Mouse (Mus musculus): ENCODE measurements around the gene Adcy7. TPM values are rescaled to one million over a fixed set of nuclear protein-coding genes. Genes with fewer than 3 reads are reported as not detected.

Gene Adcy7
- polyA plus RNA-seq, 1 experiment from 2014 or later = 2.9 TPM

DNA sequence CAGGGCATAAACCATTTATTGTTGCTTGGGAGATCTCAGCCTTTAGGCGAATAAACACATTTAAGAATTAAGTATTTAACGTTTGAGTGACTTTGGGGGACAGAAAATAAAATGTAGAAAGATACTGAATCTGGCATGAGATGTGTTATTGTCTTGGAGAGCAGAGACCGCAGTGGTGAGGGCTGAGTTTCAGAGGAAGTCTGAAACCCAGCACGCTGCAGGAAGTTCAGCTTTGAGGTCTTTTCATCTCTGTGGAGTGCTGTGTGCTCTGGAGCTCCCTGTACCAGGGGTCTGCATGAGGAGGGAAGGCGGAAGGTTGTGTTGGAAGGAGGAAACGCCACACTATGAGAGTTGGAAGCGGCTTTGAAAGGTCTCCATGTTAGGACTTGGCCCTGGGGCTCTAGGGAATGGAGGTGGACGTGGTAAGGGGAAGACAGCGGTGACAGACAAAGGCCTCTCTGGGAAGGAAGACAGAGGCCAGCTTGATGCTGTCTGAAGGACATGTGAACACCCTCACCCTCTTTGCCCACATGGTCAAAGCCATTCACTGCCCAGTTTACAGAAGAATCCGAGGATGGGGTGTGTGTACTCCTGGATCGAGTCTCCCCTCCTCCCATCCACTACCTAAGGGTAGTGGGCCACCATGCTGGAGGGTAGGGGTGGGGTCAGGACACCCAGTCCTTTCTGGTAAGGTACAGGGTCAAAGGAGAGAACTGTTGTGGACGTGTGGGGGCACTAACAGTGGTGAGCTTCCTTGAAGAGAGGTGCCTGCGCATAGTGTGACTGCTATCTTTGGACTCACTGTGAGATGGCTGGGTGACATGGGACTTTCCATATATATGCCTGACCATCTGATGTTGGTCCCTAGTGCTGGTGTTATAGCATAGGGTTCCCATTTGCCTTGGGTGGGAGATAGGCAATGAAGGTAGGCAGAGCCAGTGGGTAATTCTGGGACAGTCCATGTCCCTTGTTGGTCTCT, 18.4 kb downstream of the Adcy7 start:
- 88% methylated on average over 13 of the region's 13 CpGs for WGBS
- no peak overlapping the region for H3K27ac ChIP-seq (replicated peaks)
- H3K4me1 ChIP-seq = peaks cover 2% of the 10 kb centered on the region; the same call in 1 of the 2 replicates
- H3K4me3 ChIP-seq = no peak overlapping the region
- no peaks in the 10 kb centered on the region for H3K27me3 ChIP-seq
- H3K4me2 ChIP-seq (replicated peaks) = no peak overlapping the region
- ATAC-seq (ENCODE audit: low FRiP score, low read depth) = no peak
- H3K36me3 ChIP-seq = no peaks in the 10 kb centered on the region
- no peaks in the 10 kb centered on the region for H3K9me3 ChIP-seq
- H3K9ac ChIP-seq (replicated peaks) = no peak overlapping the region

DNA sequence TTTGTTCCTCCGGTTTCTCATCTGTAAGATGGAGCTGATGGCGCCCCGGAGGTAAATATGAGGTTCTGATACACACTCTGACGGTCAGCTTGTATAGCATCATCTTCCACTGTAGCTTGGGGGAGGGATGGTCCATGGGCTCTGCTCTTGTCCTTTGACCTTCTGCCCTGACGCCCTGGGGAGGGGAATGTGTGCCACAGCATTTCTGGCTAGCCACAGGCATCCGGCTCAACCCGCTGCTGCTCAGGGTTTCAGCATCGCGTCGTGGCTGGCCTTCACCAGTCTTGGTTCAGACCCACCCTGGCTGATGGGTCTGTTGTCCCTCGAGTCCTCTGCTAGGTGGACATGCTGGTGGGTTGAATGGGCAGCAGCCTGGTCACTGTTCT, 19.1 kb downstream of the Adcy7 start:
- ATAC-seq (ENCODE audit: low FRiP score, low read depth) = no peak
- Histone ChIP-seq H3K4me1 (peaks cover 2% of the 10 kb centered on the region; the same call in 1 of the 2 replicates), H3K27ac (replicated peaks) (no peak overlapping the region), H3K9me3 (no peaks in the 10 kb centered on the region), H3K4me3 (no peak overlapping the region), H3K36me3 (no peaks in the 10 kb centered on the region), H3K27me3 (no peaks in the 10 kb centered on the region), H3K4me2 (replicated peaks) (no peak overlapping the region), H3K9ac (replicated peaks) (no peak overlapping the region)
- WGBS = 87% methylated on average over 11 of the region's 11 CpGs

DNA sequence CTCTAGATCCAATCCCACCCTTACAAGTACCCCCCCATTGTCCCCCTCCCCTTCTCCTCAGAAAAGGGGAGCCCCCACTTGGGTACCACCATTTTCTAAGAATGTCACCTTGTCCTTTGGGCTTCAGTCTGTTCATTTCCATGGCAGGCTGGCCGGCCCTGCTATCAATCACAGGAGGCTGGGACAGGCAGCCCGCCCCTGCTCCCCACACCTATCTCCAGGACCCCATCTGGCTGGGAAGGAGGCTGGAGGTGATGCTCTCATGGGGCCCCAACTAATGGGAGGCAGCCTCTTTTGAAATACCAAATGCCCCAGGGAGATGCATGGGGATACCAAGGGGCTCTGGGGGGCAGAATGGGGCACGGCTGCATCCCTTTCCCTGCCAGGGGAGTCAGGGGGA, 20.7 kb downstream of the Adcy7 start:
- 94% methylated on average over 3 of the region's 3 CpGs for WGBS
- H3K27ac ChIP-seq (replicated peaks) = no peak overlapping the region
- no peak overlapping the region for H3K4me2 ChIP-seq (replicated peaks)
- peaks cover 2% of the 10 kb centered on the region; the same call in 1 of the 2 replicates for H3K4me1 ChIP-seq
- H3K9ac ChIP-seq (replicated peaks) = no peak overlapping the region
- H3K9me3 ChIP-seq = no peaks in the 10 kb centered on the region
- no peaks in the 10 kb centered on the region for H3K36me3 ChIP-seq
- no peak for ATAC-seq (ENCODE audit: low FRiP score, low read depth)
- no peak overlapping the region for H3K4me3 ChIP-seq
- no peaks in the 10 kb centered on the region for H3K27me3 ChIP-seq

DNA sequence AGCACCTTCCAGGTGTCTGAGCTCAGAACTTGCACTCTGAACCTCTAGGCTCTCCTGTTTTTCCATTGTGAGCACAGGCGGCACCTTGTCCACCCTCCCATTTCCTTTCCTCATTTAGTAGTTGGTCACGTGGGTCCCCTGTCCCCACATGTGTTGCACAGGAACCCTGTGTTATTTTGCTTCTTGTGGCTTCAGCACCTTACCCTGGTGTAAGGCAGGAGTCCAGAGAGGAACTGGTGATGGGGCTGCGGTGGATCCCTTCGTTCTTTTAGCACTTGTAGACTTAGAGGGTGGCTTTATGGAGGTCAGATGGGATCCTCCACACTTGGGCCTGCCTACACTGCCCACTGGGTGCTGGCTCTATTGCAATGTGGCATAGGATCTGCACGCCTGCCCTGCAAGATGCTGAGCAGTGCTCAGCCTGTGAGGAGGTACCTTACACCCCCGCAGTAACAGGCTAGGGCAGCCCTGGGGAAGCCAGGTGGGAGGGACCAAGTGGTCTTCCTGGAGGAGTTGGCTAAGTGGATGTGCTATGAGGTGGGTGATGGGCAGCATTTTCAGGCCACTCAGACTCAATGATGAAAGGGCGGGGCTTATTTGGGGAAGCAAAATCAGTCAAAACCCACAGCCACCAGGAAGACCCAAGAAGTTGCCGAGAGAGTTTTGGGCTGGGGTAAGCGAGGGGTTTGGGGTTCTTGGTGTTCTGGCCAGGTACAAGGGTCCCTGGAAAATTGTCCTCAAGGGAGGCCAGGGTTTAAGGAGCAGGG, 21.6 kb downstream of the Adcy7 start:
- Histone ChIP-seq H3K9ac (replicated peaks) (no peak overlapping the region), H3K36me3 (no peaks in the 10 kb centered on the region), H3K4me1 (peaks cover 2% of the 10 kb centered on the region; the same call in 1 of the 2 replicates), H3K27me3 (no peaks in the 10 kb centered on the region), H3K9me3 (no peaks in the 10 kb centered on the region), H3K27ac (replicated peaks) (no peak overlapping the region), H3K4me3 (no peak overlapping the region), H3K4me2 (replicated peaks) (no peak overlapping the region)
- ATAC-seq (ENCODE audit: low FRiP score, low read depth) = no peak
- 90% methylated on average over 9 of the region's 9 CpGs for WGBS

DNA sequence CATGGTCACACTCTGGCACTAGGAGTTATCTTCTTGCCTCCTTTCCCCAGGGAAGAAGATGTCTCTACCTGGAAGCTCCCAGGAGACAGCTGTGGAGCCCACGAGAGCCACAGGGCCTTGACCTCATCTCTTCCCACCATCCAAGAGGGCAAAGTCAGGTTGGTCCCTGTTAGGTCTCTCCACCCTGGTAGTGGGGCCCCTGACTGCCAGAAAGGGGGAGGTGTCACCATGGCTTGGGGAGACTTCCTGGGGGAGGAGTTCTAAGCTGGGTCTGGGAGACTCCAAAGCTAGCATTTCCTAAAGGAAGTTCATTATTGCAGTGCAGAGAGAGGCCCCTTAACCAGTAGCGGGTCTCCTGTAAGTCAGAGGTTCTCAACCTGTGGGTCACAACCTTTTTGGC, 22.8 kb downstream of the Adcy7 start:
- H3K4me3 ChIP-seq = no peak overlapping the region
- no peak overlapping the region for H3K27ac ChIP-seq (replicated peaks)
- no peaks in the 10 kb centered on the region for H3K9me3 ChIP-seq
- no peaks in the 10 kb centered on the region for H3K27me3 ChIP-seq
- H3K36me3 ChIP-seq = no peaks in the 10 kb centered on the region
- ATAC-seq (ENCODE audit: low FRiP score, low read depth) = no peak
- H3K4me1 ChIP-seq = no peaks in the 10 kb centered on the region
- H3K9ac ChIP-seq (replicated peaks) = no peak overlapping the region
- 87% methylated on average over 2 of the region's 2 CpGs for WGBS
- no peak overlapping the region for H3K4me2 ChIP-seq (replicated peaks)

DNA sequence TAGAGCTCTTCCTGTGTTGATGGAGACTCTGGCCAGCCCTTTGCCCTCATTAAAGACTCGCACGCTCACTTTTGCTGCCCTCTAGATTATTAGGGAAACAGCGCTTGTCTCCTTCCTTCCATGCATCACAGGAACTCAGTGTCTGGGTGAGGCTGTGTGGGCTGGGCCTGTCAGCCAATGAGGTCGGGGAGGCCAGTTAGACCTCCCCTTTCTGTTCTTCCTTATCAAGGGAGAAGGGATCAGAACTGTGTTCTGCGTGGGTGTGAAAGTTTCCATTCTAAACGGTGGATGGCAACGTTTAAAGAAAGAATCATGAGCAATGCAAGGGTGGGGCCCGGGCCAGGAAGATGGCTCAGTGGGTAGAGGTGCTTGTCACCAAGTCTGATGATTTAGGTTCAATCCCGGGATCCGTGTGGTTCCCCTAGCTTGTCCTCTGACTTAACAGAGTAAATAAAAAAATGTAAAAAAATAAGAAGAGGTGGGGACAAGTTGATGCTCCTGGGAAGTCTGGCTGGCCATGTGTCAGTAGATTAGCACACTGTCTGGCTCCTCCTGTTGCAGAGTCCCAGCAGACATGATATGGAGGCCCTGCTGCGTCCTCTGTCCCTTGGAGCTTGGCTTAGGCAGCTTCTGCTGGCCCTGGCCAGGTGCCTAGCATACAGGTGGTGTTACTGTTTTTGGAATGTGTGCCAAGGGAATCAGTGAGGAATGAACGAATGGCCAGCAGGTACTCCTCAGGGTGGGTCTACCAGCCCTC, 26.0 kb downstream of the Adcy7 start:
- 71% methylated on average over 12 of the region's 12 CpGs for WGBS
- Histone ChIP-seq H3K4me3 (no peak overlapping the region), H3K9ac (replicated peaks) (no peak overlapping the region), H3K4me2 (replicated peaks) (no peak overlapping the region), H3K27ac (replicated peaks) (no peak overlapping the region), H3K9me3 (no peaks in the 10 kb centered on the region), H3K27me3 (no peaks in the 10 kb centered on the region), H3K36me3 (no peaks in the 10 kb centered on the region), H3K4me1 (peaks cover 11% of the 10 kb centered on the region)
- no peak for ATAC-seq (ENCODE audit: low FRiP score, low read depth)

DNA sequence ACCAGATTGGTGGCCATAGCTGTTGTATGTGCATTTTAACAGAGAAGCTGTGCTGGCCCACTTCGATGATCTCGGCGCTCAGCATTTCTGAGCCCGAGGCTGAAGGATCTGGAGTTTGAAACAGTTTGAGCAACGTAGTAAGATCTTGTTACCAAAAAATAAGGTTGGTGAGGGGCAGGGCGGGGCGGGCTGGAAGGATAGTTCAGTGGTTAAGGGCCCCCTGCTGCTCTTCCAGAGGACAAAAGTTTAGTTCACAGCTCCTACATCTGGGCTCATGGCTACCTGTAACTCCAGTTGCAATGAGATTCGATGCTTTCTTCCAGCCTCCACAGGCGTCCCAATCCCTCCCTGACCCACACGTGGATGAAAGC, 26.5 kb downstream of the Adcy7 start:
- peaks cover 11% of the 10 kb centered on the region for H3K4me1 ChIP-seq
- no peaks in the 10 kb centered on the region for H3K9me3 ChIP-seq
- 87% methylated on average over 10 of the region's 10 CpGs for WGBS
- H3K9ac ChIP-seq (replicated peaks) = no peak overlapping the region
- H3K27ac ChIP-seq (replicated peaks) = no peak overlapping the region
- ATAC-seq (ENCODE audit: low FRiP score, low read depth) = no peak
- no peak overlapping the region for H3K4me2 ChIP-seq (replicated peaks)
- no peaks in the 10 kb centered on the region for H3K27me3 ChIP-seq
- no peaks in the 10 kb centered on the region for H3K36me3 ChIP-seq
- no peak overlapping the region for H3K4me3 ChIP-seq

DNA sequence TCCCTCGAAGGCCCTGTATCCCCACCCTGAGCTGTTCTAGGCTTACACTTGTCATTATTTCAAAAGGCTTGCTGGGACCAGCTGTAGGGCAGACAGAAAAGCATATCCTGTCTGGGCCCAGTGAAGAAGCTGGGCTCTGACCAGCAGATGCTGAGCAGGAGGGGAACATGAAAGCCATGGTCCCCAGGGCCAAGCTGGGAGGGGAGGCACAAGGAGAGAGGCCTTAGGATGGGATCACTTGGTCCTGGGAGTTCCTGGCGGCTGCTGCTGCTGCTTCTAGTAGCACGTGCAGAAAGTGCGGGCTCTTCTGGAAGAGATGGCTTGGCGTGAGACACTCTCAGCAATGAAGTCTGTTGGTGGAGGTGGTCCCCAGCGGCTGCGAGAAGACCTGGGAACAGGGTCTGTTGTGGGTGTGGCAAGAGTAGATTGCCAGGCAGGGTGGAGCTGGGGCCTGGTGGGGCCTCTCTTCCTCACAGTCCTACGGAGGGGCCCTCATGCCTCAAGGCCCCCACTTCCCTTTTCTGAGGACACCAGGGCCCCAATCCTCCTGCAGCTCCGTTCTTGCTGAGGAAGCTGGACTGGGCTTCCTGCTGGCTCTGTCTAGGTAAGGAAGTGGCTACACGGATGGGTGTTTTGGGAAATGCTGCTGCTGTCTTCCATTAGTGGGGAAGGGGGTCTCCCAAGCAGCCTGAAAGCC, 27.9 kb downstream of the Adcy7 start:
- Histone ChIP-seq H3K9ac (replicated peaks) (no peak overlapping the region), H3K4me3 (no peak overlapping the region), H3K4me1 (peaks cover 11% of the 10 kb centered on the region), H3K9me3 (no peaks in the 10 kb centered on the region), H3K27me3 (no peaks in the 10 kb centered on the region), H3K4me2 (replicated peaks) (no peak overlapping the region), H3K36me3 (no peaks in the 10 kb centered on the region), H3K27ac (replicated peaks) (no peak overlapping the region)
- no peak for ATAC-seq (ENCODE audit: low FRiP score, low read depth)
- WGBS = 81% methylated on average over 10 of the region's 10 CpGs

DNA sequence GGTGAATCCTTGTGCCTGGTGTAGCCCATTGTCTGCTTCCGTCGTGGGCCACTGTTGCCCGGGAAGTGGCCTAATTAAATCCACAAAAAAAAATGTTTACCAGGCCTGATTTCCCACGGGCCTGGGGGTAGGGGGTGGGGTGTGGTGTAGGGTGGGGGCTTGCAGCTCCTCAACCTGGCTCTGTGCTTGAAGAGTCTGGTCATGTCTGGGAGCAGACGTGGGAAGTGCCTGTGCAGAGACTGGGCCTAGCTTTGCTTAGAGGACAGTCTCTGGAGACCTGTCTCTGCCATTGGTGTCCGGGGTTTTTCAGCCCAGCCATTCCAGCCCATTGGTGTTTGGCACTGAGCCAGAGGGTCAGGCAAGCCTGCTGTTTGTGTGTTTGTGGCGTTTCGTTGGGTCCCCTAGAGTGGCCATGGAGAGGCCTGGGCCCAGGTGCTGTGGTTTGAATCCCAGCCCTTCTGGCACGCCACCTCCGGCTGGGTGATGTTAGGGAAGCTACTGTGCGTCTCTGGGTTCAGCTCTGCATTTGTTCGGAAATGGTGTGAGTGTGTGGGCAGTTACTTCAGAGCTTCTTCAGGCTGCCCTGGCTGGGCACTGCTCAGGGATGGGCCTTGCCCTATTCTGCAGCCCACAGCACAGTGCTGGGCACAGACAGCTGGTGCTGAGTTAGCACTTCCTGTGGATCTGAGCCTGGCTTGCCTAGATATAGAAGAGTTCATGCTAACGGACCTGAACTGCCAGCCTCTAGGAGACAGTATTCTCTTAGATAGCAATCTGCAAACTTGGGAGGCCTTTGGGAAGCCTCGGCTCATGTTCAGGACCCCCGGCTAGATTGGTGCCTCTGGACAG, 29.6 kb downstream of the Adcy7 start:
- Histone ChIP-seq H3K4me2 (replicated peaks) (no peak overlapping the region), H3K27ac (replicated peaks) (no peak overlapping the region), H3K36me3 (no peaks in the 10 kb centered on the region), H3K27me3 (no peaks in the 10 kb centered on the region), H3K9me3 (no peaks in the 10 kb centered on the region), H3K4me3 (no peak overlapping the region), H3K9ac (replicated peaks) (no peak overlapping the region; the same call in 1 of the 2 replicates), H3K4me1 (peaks cover 11% of the 10 kb centered on the region)
- WGBS = 64% methylated on average over 15 of the region's 15 CpGs
- ATAC-seq (ENCODE audit: low FRiP score, low read depth) = no peak

DNA sequence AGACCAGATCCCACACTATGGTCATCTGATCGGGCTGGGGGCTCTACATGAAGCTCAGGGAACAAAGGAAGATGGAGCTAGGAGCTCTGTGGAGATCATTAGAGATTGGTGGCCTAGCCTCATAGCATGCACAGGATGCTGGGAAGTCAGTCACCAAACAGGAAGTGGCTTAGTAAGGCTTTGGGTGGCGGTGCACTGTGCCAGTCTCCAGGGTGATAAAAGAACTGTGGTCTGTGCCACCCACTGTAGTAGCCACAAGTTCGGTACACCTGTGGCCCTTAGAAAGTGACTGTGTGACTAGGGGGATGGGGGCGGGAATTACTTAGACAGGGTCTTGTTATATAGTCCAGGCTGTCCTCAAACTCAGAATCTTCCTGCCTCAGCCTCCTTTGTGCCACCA, 33.6 kb downstream of the Adcy7 start:
- H3K36me3 ChIP-seq = no peaks in the 10 kb centered on the region
- peaks cover 11% of the 10 kb centered on the region for H3K4me1 ChIP-seq
- no peak overlapping the region for H3K9ac ChIP-seq (replicated peaks)
- H3K27me3 ChIP-seq = no peaks in the 10 kb centered on the region
- no peak overlapping the region for H3K27ac ChIP-seq (replicated peaks)
- H3K4me2 ChIP-seq (replicated peaks) = no peak overlapping the region
- no peaks in the 10 kb centered on the region for H3K9me3 ChIP-seq
- ATAC-seq (ENCODE audit: low FRiP score, low read depth) = no peak
- WGBS = 92% methylated on average over 4 of the region's 4 CpGs
- no peak overlapping the region for H3K4me3 ChIP-seq

DNA sequence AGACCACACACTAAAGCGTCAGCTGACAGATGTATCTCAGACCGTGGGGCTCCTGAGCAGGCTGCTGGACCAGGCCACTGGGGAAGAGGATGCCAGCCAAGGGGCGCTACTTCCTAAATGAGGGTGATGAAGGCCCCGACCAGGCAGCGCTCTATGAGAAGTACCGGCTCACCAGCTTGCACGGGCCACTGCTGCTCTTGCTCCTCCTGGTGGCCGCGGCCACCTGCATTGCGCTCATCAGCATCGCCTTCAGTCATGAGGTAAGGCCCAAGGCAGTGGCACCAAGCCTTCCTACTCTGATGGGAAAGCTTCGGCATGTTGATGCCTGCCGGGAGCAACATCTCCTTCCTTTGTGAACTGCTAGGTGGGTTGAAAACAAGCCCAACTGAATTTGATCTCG, 34.3 kb downstream of the Adcy7 start:
- ATAC-seq (ENCODE audit: low FRiP score, low read depth) = no peak
- no peak overlapping the region for H3K4me3 ChIP-seq
- H3K4me2 ChIP-seq (replicated peaks) = no peak overlapping the region

More for the DNA sequence above, 34.3 kb downstream of the Adcy7 start:
- Histone ChIP-seq H3K4me1 (peaks cover 10% of the 10 kb centered on the region), H3K9ac (replicated peaks) (no peak overlapping the region), H3K36me3 (no peaks in the 10 kb centered on the region), H3K27me3 (no peaks in the 10 kb centered on the region), H3K27ac (replicated peaks) (no peak overlapping the region), H3K9me3 (no peaks in the 10 kb centered on the region)
- WGBS = 76% methylated on average over 14 of the region's 14 CpGs
